Mouse (Mus musculus) midbrain, embryonic 16.5 days (tissue): ENCODE measurements around the gene Gm20661. TPM values are rescaled to one million over a fixed set of nuclear protein-coding genes. Genes with fewer than 3 reads are reported as not detected.

Experiments used
- ATAC-seq: fragments of 200-750 bp; cut with Nextera tagmentation; 2 replicates; pipeline ENCODE4 v1.8.0; 2017; ENCODE audit warnings: moderate TSS enrichment
- H3K27ac ChIP-seq: fragments of 300-500 bp; sonication (generic); 2 replicates; pipeline ENCODE4 v1.5.1; 2014; ENCODE audit warnings: mild to moderate bottlenecking, low read length, mixed read lengths
- H3K27me3 ChIP-seq: fragments of 300-500 bp; sonication (generic); 2 replicates; pipeline ENCODE4 v1.6.1; 2014; ENCODE audit warnings: low read depth, low read length, mixed read lengths; ENCODE audit not compliant: control insufficient read depth, insufficient read depth
- H3K36me3 ChIP-seq: fragments of 300-500 bp; sonication (generic); 2 replicates; pipeline ENCODE4 v1.6.1; 2014; ENCODE audit warnings: mild to moderate bottlenecking, low read length, moderate library complexity, mixed read lengths; ENCODE audit not compliant: control insufficient read depth, insufficient read depth
- H3K4me1 ChIP-seq: fragments of 300-500 bp; sonication (generic); 2 replicates; pipeline ENCODE4 v1.6.1; 2014; ENCODE audit warnings: mild to moderate bottlenecking, low read length, mixed read lengths; ENCODE audit not compliant: control insufficient read depth, insufficient read depth
- H3K4me2 ChIP-seq: fragments of 300-500 bp; sonication (generic); 2 replicates; pipeline ENCODE4 v1.6.1; 2014; ENCODE audit warnings: mild to moderate bottlenecking, low read length, mixed read lengths
- H3K4me3 ChIP-seq: fragments of 300-500 bp; sonication (generic); 2 replicates; pipeline ENCODE4 v1.5.1; 2014; ENCODE audit warnings: low read depth, mild to moderate bottlenecking, low read length, moderate library complexity, mixed read lengths
- H3K9ac ChIP-seq: fragments of 300-500 bp; sonication (generic); 2 replicates; pipeline ENCODE4 v1.6.1; 2014; ENCODE audit warnings: low read depth, low read length, mixed read lengths
- H3K9me3 ChIP-seq: fragments of 300-500 bp; sonication (generic); replicated peaks from 2 replicates; pipeline ENCODE4 v1.6.1; 2014; ENCODE audit warnings: mild to moderate bottlenecking, low read length, mixed read lengths; ENCODE audit not compliant: control insufficient read depth, poor library complexity, severe bottlenecking
- WGBS: fragments of 180-500 bp; shearing (Covaris S2); extraction: QIAGEN DNeasy Blood & Tissue Kit; methylation state at CpG from one replicate; pipeline ENCODE4 v1.1.7; 2014; 5-methylcytosine and 5-hydroxymethylcytosine counted together
- polyA plus RNA-seq: library from polyadenylated mRNA; unstranded; fragments of >200 nt; fragmentation: Nextera tagmentation; extraction: Ambion mirVana; gene quantifications from 2 replicates; pipeline ENCODE4 v1.2.1, GENCODE M21; 2015

Gm20661 gene
- polyA plus RNA-seq, 1 experiment from 2014 or later, result 0.67 TPM

GRCm38 (mm10) chr9:107962916-107963315 is 19.9 kb upstream of the Gm20661 start:
- H3K36me3 ChIP-seq, result no peaks in the 10 kb centered on the region
- no peak for ATAC-seq
- 94% methylated on average over 9 of the region's 9 CpGs for WGBS

DNA sequence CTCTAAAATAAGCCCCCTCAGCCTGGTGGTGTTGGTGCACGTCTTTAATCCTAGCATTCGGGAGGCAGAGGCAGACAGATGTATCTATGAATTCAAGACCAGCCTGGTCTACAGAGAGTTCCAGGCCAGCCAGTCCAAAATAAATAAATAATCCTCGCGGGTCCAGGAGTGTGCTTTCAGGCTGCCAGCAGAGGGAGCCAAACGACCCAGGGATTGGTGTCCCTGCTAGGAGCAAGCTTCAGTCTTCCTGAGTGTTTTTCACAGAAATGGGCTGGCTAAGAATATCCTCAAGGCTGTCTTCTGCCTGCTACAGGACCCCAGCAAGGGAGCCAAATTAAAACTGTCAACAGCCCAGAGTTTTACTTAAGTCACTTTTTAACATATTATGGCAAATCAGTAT is 19.2 kb upstream of the Gm20661 start:
- H3K9me3 ChIP-seq, result no peaks in the 10 kb centered on the region
- peaks cover 21% of the 10 kb centered on the region for H3K4me1 ChIP-seq
- H3K9ac ChIP-seq, result no peak overlapping the region
- no peaks in the 10 kb centered on the region for H3K36me3 ChIP-seq
- H3K4me3 ChIP-seq, result no peak overlapping the region
- no peak overlapping the region for H3K4me2 ChIP-seq
- ATAC-seq, result no peak
- H3K27ac ChIP-seq, result no peak overlapping the region
- no peaks in the 10 kb centered on the region for H3K27me3 ChIP-seq
- WGBS, result 26% methylated on average over 5 of the region's 5 CpGs

More at GRCm38 (mm10) chr9:107962916-107963315, 19.9 kb upstream of the Gm20661 start:
- Histone ChIP-seq H3K4me3 (no peak overlapping the region), H3K27ac (no peak overlapping the region), H3K4me1 (peaks cover 21% of the 10 kb centered on the region), H3K4me2 (no peak overlapping the region), H3K9ac (no peak overlapping the region), H3K9me3 (no peaks in the 10 kb centered on the region), H3K27me3 (no peaks in the 10 kb centered on the region)

- Histone ChIP-seq H3K4me2 (no peak overlapping the region), H3K4me1 (peaks cover 21% of the 10 kb centered on the region), H3K27me3 (no peaks in the 10 kb centered on the region), H3K27ac (no peak overlapping the region), H3K4me3 (no peak overlapping the region), H3K36me3 (no peaks in the 10 kb centered on the region), H3K9me3 (no peaks in the 10 kb centered on the region), H3K9ac (no peak overlapping the region)
- WGBS, result 95% methylated on average over 9 of the region's 9 CpGs
- no peak for ATAC-seq
These were observed 18.2 kb upstream of the Gm20661 start for GRCm38 (mm10) chr9:107964681-107965080.

GRCm38 (mm10) chr9:107966676-107967075 is 16.2 kb upstream of the Gm20661 start:
- 91% methylated on average over 10 of the region's 10 CpGs for WGBS
- no peak for ATAC-seq
- no peak overlapping the region for H3K27ac ChIP-seq
- no peaks in the 10 kb centered on the region for H3K9me3 ChIP-seq
- no peaks in the 10 kb centered on the region for H3K27me3 ChIP-seq
- H3K4me1 ChIP-seq, result peaks cover 8% of the 10 kb centered on the region
- H3K4me3 ChIP-seq, result no peak overlapping the region
- H3K36me3 ChIP-seq, result 0 out of 2 replicates have a peak, but pooled peaks cover 2% of the 10 kb centered on the region
- no peak overlapping the region for H3K9ac ChIP-seq
- H3K4me2 ChIP-seq, result no peak overlapping the region

DNA sequence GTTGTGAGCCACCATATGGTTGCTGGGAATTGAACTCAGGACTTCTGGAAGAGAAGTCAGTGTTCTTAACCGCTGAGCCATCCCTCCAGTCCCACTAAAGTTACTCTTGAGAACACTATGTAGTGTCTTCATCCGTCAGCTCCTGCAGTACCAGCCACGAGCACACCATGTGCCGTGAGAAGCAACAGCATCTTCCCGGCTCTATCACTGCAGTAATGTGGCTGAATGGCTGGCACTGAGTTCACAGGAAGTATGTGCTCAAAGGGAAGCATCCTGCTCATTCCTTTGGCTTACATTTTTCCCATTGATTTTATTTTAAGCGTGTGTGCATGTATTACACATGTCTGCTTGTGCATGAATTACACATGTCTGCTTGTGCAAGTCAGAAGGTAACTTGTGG is 15.4 kb upstream of the Gm20661 start:
- H3K4me2 ChIP-seq, result no peak overlapping the region
- H3K27me3 ChIP-seq, result no peaks in the 10 kb centered on the region
- H3K9me3 ChIP-seq, result no peaks in the 10 kb centered on the region
- H3K27ac ChIP-seq, result no peak overlapping the region
- H3K36me3 ChIP-seq, result 0 out of 2 replicates have a peak, but pooled peaks cover 2% of the 10 kb centered on the region
- H3K4me3 ChIP-seq, result no peak overlapping the region
- H3K9ac ChIP-seq, result no peak overlapping the region
- WGBS, result 90% methylated on average over 6 of the region's 6 CpGs
- no peak for ATAC-seq
- H3K4me1 ChIP-seq, result peaks cover under 1% of the 10 kb centered on the region; the same call in 1 of the 2 replicates

DNA sequence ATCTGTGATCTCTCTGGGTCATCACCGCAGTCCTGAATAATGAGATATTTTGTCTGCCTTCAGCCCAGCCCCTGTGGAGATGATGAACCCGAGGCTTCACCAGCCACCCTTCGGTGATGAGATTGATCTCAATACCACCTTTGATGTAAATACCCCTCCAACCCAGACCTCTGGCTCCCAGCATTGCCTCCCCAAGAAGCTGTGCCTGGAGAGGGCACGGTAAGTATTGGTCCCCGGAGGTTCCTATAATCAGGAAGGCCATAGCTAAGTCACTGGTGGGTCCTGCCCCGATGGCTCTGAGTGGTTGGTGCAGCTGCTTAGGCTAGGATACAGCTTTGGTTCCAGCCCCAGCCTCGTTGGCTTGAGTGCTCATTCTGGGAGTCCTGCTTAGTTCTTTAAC is 14.3 kb upstream of the Gm20661 start:
- H3K4me2 ChIP-seq, result no peak overlapping the region
- no peaks in the 10 kb centered on the region for H3K9me3 ChIP-seq
- H3K4me3 ChIP-seq, result no peak overlapping the region
- H3K27ac ChIP-seq, result no peak overlapping the region
- no peak overlapping the region for H3K9ac ChIP-seq
- H3K27me3 ChIP-seq, result no peaks in the 10 kb centered on the region
- 94% methylated on average over 7 of the region's 7 CpGs for WGBS
- no peak for ATAC-seq
- 0 out of 2 replicates have a peak, but pooled peaks cover 2% of the 10 kb centered on the region for H3K36me3 ChIP-seq
- H3K4me1 ChIP-seq, result no peaks in the 10 kb centered on the region

DNA sequence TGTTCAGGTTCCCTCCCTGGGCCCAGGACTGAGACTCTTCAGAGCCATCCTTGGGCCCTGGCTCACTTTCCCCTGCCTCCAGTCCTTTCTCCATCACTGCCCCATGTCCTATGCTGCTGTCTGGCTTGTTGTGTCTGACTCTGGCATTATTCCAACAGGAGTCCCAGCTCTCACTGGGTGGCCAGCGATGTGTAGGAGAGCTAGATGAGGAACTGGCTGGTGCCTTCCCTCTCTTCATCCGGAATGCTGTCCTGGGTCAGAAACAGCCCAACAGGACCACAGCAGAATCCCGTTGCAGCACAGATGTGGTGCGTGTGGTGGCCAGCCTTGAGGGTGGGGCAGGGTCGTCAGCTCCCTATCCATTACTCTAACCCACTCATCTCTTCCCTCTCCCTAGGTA is 12.5 kb upstream of the Gm20661 start:
- 0 out of 2 replicates have a peak, but pooled peaks cover 2% of the 10 kb centered on the region for H3K36me3 ChIP-seq
- H3K4me2 ChIP-seq, result no peak overlapping the region

DNA sequence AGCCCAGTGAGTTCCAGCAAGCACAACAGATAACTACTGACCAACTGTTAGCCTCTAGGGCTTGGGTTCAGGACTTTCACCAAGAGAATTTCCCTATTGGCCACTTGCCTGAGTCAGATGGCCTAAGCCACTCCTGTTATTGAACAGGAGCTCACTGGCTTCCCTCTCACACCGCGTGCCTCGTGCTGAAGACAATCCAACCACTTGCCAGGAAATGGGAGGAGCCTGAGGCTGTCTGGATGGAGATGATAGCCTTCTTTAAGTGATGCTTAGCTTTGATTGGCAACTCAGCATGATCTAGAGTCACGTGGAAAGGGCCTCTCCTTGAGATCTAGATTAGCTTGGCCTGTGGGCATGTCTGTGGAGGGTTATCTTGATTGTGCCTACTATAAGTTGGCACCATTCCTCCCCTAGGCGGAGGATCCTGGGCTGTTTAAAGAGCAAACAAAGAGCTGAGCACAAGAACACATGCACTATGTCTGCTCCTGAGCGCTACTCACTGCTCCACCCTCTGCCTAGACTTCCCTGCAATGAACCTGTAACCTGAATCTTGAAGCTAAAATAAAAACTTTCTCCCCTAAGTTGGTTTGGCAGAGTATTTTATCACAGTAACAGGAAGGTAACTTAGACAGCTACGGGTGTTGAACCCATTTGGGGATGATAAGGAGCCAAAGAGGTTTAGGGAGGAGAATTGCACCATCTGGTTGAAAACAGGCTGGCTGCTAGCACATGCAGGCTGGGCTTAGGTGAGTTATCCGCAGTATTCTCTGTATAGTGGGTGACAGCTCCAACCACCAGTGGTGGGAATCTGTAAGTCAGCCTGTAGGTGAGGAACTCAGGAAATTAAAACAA is 10.9 kb upstream of the Gm20661 start:
- Histone ChIP-seq H3K9me3 (no peaks in the 10 kb centered on the region), H3K4me1 (no peaks in the 10 kb centered on the region), H3K36me3 (0 out of 2 replicates have a peak, but pooled peaks cover 2% of the 10 kb centered on the region), H3K4me3 (no peak overlapping the region), H3K9ac (no peak overlapping the region), H3K27me3 (no peaks in the 10 kb centered on the region), H3K4me2 (no peak overlapping the region), H3K27ac (no peak overlapping the region)
- no peak for ATAC-seq
- 87% methylated on average over 8 of the region's 8 CpGs for WGBS

More for the DNA sequence above, 12.5 kb upstream of the Gm20661 start:
- Histone ChIP-seq H3K4me3 (no peak overlapping the region), H3K9me3 (no peaks in the 10 kb centered on the region), H3K9ac (no peak overlapping the region), H3K4me1 (no peaks in the 10 kb centered on the region), H3K27ac (no peak overlapping the region), H3K27me3 (no peaks in the 10 kb centered on the region)
- 91% methylated on average over 5 of the region's 5 CpGs for WGBS
- no peak for ATAC-seq

- no peaks in the 10 kb centered on the region for H3K9me3 ChIP-seq
- no peak for ATAC-seq
- no peaks in the 10 kb centered on the region for H3K27me3 ChIP-seq
- H3K4me1 ChIP-seq, result no peaks in the 10 kb centered on the region
- H3K36me3 ChIP-seq, result 0 out of 2 replicates have a peak, but pooled peaks cover 2% of the 10 kb centered on the region
- H3K27ac ChIP-seq, result no peak overlapping the region
- H3K9ac ChIP-seq, result no peak overlapping the region
- no peak overlapping the region for H3K4me3 ChIP-seq
- no peak overlapping the region for H3K4me2 ChIP-seq
- 86% methylated on average over 10 of the region's 10 CpGs for WGBS
These were observed 8.2 kb upstream of the Gm20661 start for GRCm38 (mm10) chr9:107974491-107975171.
